17 mouse cellular contexts compared by ENCODE assay signal in the genomic region with DNA sequence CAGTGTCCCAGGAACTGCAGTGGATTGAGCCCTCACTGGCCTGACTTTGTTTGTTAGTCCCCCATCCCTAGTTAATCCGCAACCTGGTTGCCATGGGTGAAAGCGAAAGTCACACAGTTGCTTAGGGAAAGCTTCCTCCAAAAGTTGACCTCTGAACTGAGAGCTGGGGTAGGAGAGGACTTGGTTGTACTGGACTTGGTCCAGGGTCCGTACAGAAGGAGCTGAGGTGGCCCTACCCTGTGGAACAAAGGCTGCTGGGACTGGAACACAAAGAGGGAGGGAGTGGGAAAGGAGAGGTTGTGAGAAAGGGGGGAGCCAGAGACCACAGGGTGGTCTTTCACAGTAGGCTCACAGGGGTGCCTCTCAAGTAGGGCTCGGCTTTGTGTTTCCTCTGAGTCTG. TPM values are rescaled to one million over a fixed set of nuclear protein-coding genes. Genes with fewer than 3 reads are reported as not detected.
DNase-seq lines count a peak whose midpoint lies in the region; ATAC-seq and TF ChIP-seq lines count a peak whose summit lies in the region.
"Had no signal": no experiment of that assay in that cellular context is flagged by ENCODE, and none has a peak within 500 bp of the region (broad histone marks: within the 10 kb centered on the region; RNA-seq: fewer than 3 reads in every experiment).

No protein-coding gene starts in this region.

- no peak overlapping the region for H3K9ac ChIP-seq in intestine, embryonic 16.5 days (ENCODE audit: low read depth, low read length)
- H3K9ac ChIP-seq in kidney, embryonic 15.5 days = no peak overlapping the region
- no peak overlapping the region for H3K9ac ChIP-seq in liver, embryonic 11.5 days (ENCODE audit: low read depth, low read length)
- H3K9ac ChIP-seq: heart, embryonic 13.5 days; hindbrain, embryonic 13.5 days; limb, embryonic 12.5 days; midbrain, embryonic 15.5 days; neural tube, embryonic 12.5 days had no signal

- H3K27me3 ChIP-seq in intestine, embryonic 16.5 days (replicated peaks; ENCODE audit: control insufficient read depth, insufficient read depth, low read length) = no peaks in the 10 kb centered on the region
- H3K27me3 ChIP-seq in kidney, embryonic 15.5 days = no peaks in the 10 kb centered on the region
- no peaks in the 10 kb centered on the region for H3K27me3 ChIP-seq in liver, embryonic 11.5 days (replicated peaks; ENCODE audit: control insufficient read depth, insufficient read depth, low read length)
- H3K27me3 ChIP-seq: CH12.LX; heart, embryonic 13.5 days; hindbrain, embryonic 13.5 days; limb, embryonic 12.5 days; midbrain, embryonic 15.5 days; neural tube, embryonic 12.5 days had no signal

- DNase-seq in liver, embryonic 11.5 days (ENCODE audit: low spot score) = no peak
- DNase-seq in yolk sac, embryonic 10.5 days (ENCODE audit: low spot score) = peak; percentile 88
- DNase-seq in gastrocnemius, adult 2 months = no peak
- no peak for DNase-seq in urinary bladder, postnatal 10 days (ENCODE audit: low spot score)
- DNase-seq: cerebellum, adult 2 months; lung, postnatal 36 days; thymus, postnatal 36 days had no signal

- intact Hi-C loops in gastrocnemius, adult 2 months (cut with DNase I) = no loop called here

- H3K4me3 ChIP-seq in intestine, embryonic 16.5 days (ENCODE audit: low read length) = no peak overlapping the region
- H3K4me3 ChIP-seq in kidney, embryonic 15.5 days (replicated peaks) = no peak overlapping the region
- H3K4me3 ChIP-seq in liver, embryonic 11.5 days (ENCODE audit: low read depth, low read length) = no peak overlapping the region
- H3K4me3 ChIP-seq in gastrocnemius, adult 2 months = no peak overlapping the region
- H3K4me3 ChIP-seq: embryonic facial prominence, embryonic 10.5 days; heart, embryonic 13.5 days; hindbrain, embryonic 13.5 days; limb, embryonic 12.5 days; midbrain, embryonic 15.5 days; neural tube, embryonic 12.5 days had no signal

- H3K4me1 ChIP-seq in intestine, embryonic 16.5 days (ENCODE audit: control insufficient read depth, insufficient read depth, low read length) = 0 out of 2 replicates have a peak, but pooled peaks cover 6% of the 10 kb centered on the region
- H3K4me1 ChIP-seq in kidney, embryonic 15.5 days = no peaks in the 10 kb centered on the region
- no peaks in the 10 kb centered on the region for H3K4me1 ChIP-seq in liver, embryonic 11.5 days (replicated peaks; ENCODE audit: control insufficient read depth, insufficient read depth, low read length)
- H3K4me1 ChIP-seq: embryonic facial prominence, embryonic 10.5 days; midbrain, embryonic 15.5 days; neural tube, embryonic 12.5 days had no signal

- no peaks in the 10 kb centered on the region for H3K9me3 ChIP-seq in intestine, embryonic 16.5 days (ENCODE audit: control insufficient read depth, low read length)
- H3K9me3 ChIP-seq in kidney, embryonic 15.5 days (replicated peaks) = no peaks in the 10 kb centered on the region
- H3K9me3 ChIP-seq in liver, embryonic 11.5 days (ENCODE audit: control insufficient read depth, low read length) = no peaks in the 10 kb centered on the region
- H3K9me3 ChIP-seq: embryonic facial prominence, embryonic 10.5 days; heart, embryonic 13.5 days; hindbrain, embryonic 13.5 days; limb, embryonic 12.5 days; midbrain, embryonic 15.5 days; neural tube, embryonic 12.5 days had no signal

- no peaks in the 10 kb centered on the region for H3K36me3 ChIP-seq in intestine, embryonic 16.5 days (ENCODE audit: control insufficient read depth, insufficient read depth, low read length)
- peaks cover 3% of the 10 kb centered on the region for H3K36me3 ChIP-seq in kidney, embryonic 15.5 days
- H3K36me3 ChIP-seq in liver, embryonic 11.5 days (ENCODE audit: control insufficient read depth, insufficient read depth, low read length) = no peaks in the 10 kb centered on the region; the same call in 1 of the 2 replicates
- H3K36me3 ChIP-seq: midbrain, embryonic 15.5 days; neural tube, embryonic 12.5 days had no signal

- H3K4me2 ChIP-seq in intestine, embryonic 16.5 days (ENCODE audit: low read depth, low read length) = no peak overlapping the region
- no peak overlapping the region for H3K4me2 ChIP-seq in kidney, embryonic 15.5 days
- no peak overlapping the region for H3K4me2 ChIP-seq in liver, embryonic 11.5 days
- H3K4me2 ChIP-seq: heart, embryonic 13.5 days; hindbrain, embryonic 13.5 days; limb, embryonic 12.5 days; midbrain, embryonic 15.5 days; neural tube, embryonic 12.5 days had no signal

- no peak for TF ChIP-seq CTCF in gastrocnemius, adult 2 months (IDR thresholded peaks at IDR 0.05)

- no peak overlapping the region for H3K27ac ChIP-seq in intestine, embryonic 16.5 days (ENCODE audit: low read length)
- peak overlapping the region; percentile 73 for H3K27ac ChIP-seq in kidney, embryonic 15.5 days
- H3K27ac ChIP-seq in liver, embryonic 11.5 days (ENCODE audit: low read depth, low read length) = no peak overlapping the region
- H3K27ac ChIP-seq in gastrocnemius, adult 2 months = no peak overlapping the region
- H3K27ac ChIP-seq: embryonic facial prominence, embryonic 10.5 days; heart, embryonic 13.5 days; hindbrain, embryonic 13.5 days; limb, embryonic 12.5 days; midbrain, embryonic 15.5 days; neural tube, embryonic 12.5 days had no signal

- peak; percentile 90 for ATAC-seq in intestine, embryonic 16.5 days
- ATAC-seq in kidney, embryonic 15.5 days (replicated peaks; ENCODE audit: low FRiP score) = peak; percentile 90
- peak; percentile 68 for ATAC-seq in liver, embryonic 11.5 days (replicated peaks; ENCODE audit: low FRiP score)
- ATAC-seq in erythroblast, adult 5-6 weeks (replicated peaks; ENCODE audit: low FRiP score, poor library complexity, severe bottlenecking) = no peak
- ATAC-seq: midbrain, embryonic 15.5 days had no signal

- WGBS in intestine, embryonic 16.5 days = 52% methylated on average over 4 of the region's 4 CpGs
- 63% methylated on average over 4 of the region's 4 CpGs for whole genome bisulfite sequencing in kidney, embryonic 15.5 days
- 67% methylated on average over 4 of the region's 4 CpGs for WGBS in liver, embryonic 11.5 days

RNA-seq across cellular contexts. Expression of gene Degs1, which starts 14.3 kb away (rescaled TPM):
- polyA plus RNA-seq in intestine, embryonic 16.5 days (2015; fragmentation: Nextera tagmentation; extraction: Ambion mirVana) = 126 and 129 TPM in 2 replicates
- 120 and 125 TPM in 2 replicates for polyA plus RNA-seq in kidney, embryonic 15.5 days (2015; fragmentation: Nextera tagmentation; extraction: Ambion mirVana)
- polyA plus RNA-seq in liver, embryonic 11.5 days (2014; fragmentation: Nextera tagmentation; extraction: Ambion mirVana) = 129 and 132 TPM in 2 replicates
- total RNA-seq in erythroblast, adult 5-6 weeks (2015; ENCODE audit: low replicate concordance) = 59.4 and 77.8 TPM in 2 replicates
- 36.5 and 41.1 TPM in 2 replicates for total RNA-seq in erythroblast, adult 5-6 weeks (2017; ENCODE audit: low replicate concordance)
- total RNA-seq in gastrocnemius, adult 2 months (2021) = 10 to 100 TPM; 15.7 to 19.1 TPM
